Mouse (Mus musculus) CD4-positive helper T cell, adult 2 months (primary cell): Measurements from ENCODE around the gene Sult2a4.
"Not testable (repeated sequence)": the region's sequence is repeated elsewhere in the genome, so short reads cannot be mapped to it uniquely, and the experiment has no call there.

ENCODE experiments used
- DNase-seq: peaks from one replicate; pipeline ENCODE4 v3.0.0-alpha.2; 2012; ENCODE audit warnings: low read depth, missing footprints, low spot score

The Sult2a4 gene

DNA sequence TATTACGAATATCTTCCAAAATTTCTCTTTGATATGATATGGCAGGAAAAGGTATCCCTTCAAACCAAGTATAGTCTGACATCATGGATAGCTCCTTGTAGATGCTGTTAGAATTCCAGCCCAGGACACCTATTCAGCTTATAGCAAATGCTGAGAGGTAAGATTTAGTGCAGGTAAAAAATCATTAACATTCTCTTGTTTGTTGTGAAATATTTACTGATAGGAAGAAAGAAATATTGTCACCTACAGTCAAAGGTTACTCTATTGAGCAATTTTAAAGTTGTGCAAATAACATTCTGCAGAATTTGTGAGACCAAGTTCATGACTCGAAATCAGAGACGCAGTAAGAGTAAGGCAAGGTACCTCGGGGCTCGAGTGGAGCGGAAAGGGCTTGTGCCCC is at the start of gene Sult2a4:
Gene Sult2a4, minus strand, starts transcription at position 101 of the 400 bp plus-strand sequence.
- DNase-seq = not testable (repeated sequence)

DNA sequence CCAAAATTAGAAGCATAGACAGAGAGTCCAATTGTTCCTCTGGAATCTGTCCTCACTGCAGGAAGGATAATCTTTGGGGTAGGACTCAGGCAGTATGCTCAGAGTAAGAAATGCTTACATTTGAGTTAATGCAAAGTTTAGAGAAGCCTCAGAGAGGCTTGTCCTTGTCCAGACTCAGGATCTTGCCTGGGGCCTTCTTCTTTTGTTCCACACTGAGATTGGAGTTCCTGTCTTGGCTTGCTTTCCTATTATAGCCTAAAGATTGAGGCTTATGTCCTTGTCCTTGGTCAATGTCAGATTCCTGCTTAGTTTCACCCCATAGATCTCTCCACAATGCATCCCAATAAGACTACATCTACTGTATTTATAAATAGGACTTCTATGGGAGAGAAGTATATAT is 41.4 kb upstream of the Sult2a4 start:
- not testable (repeated sequence) for DNase-seq

DNA sequence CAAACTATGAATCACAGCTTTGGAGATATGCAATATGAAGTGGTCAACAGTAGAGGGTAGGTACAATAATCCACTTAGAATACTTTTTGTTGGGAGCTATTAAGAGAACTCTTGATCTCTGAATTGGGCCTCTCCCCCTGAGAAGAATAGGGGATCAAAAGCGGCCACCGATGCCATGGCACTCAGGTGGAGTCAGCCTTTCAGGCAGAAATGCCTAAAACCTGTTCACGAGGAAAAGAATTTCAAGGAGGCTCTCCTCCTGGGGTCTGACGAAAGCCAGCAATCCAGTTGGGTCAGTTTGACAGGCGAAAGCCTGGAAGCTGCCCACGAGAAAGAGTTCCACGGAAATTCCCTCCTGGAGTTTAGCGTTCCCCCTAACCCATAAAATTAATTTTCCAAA is 23.7 kb upstream of the Sult2a4 start:
- no peak for DNase-seq

DNA sequence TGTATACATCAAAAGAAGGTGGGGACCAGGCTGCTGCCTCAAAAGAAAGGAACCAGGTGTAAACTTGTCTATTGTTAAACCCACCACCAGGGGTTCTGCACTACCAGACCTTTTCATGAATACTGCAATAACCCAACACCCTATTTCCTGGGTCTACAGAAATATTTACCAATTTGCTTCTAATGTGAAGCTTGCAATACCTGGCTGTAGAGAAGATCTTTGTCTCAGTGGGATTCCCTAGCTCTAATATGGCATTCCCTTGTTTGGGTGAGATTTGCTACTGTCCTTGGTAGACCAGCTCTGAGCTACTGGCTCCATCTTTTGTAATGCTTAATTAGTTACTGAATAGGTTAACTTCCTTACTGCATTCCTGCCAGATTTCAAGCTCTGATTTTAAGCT is 21.3 kb upstream of the Sult2a4 start:
- not testable (repeated sequence) for DNase-seq
